Comparison of ENCODE assay signal across 10 mouse cellular contexts in genomic region chr11:61577349-61577748, GRCm38 (mm10). TPM values are rescaled to one million over a fixed set of nuclear protein-coding genes. Genes with fewer than 3 reads are reported as not detected.
A peak's percentile ranks its signal among the peaks of the same experiment; 100 is the strongest.
DNase-seq lines count a peak whose midpoint lies in the region; ATAC-seq and TF ChIP-seq lines count a peak whose summit lies in the region.
"Had no signal": no experiment of that assay in that cellular context is flagged by ENCODE, and none has a peak within 500 bp of the region (broad histone marks: within the 10 kb centered on the region; RNA-seq: fewer than 3 reads in every experiment).

No protein-coding gene starts in this region.

- no peak for TF ChIP-seq EP300 in heart, adult 2 months (IDR thresholded peaks at IDR 0.05; ENCODE audit: insufficient read depth, low read depth, low read length)
- TF ChIP-seq EP300 in lung, postnatal 0 days (IDR thresholded peaks at IDR 0.05) = peak; percentile 80

- no peak for TF ChIP-seq CTCF in heart, adult 2 months (IDR thresholded peaks at IDR 0.05)
- 0 out of 2 replicates have a peak, but pooled peaks have one; percentile 16 for TF ChIP-seq CTCF in lung, postnatal 0 days (IDR thresholded peaks at IDR 0.05)

- no peaks in the 10 kb centered on the region for H3K27me3 ChIP-seq in heart, adult 2 months (ENCODE audit: control insufficient read depth, insufficient read depth, low read length)
- H3K27me3 ChIP-seq in lung, postnatal 0 days (replicated peaks; ENCODE audit: insufficient read depth, low read length) = no peaks in the 10 kb centered on the region
- H3K27me3 ChIP-seq in limb, embryonic 14.5 days (ENCODE audit: control insufficient read depth, insufficient read depth, low read length) = no peaks in the 10 kb centered on the region

- no peak for DNase-seq in heart, adult 2 months
- no peak for DNase-seq in heart, adult 9 months (ENCODE audit: low spot score in 2 of 2)
- DNase-seq in lung, postnatal 0 days (ENCODE audit: low spot score) = peak; percentile 54
- no peak for DNase-seq in lung, adult 18-20 months
- DNase-seq in limb, embryonic 14.5 days (ENCODE audit: low spot score) = no peak
- DNase-seq in right cerebral cortex, postnatal 36 days (ENCODE audit: low spot score in 2 of 2) = no peak
- DNase-seq in layer of hippocampus, postnatal 10 days (ENCODE audit: low spot score in 2 of 2) = no peak
- DNase-seq in spleen, postnatal 4 days (ENCODE audit: low spot score in 2 of 2) = no peak
- DNase-seq: adrenal gland, adult 2 months; kidney, postnatal 14 days had no signal

- peak overlapping the region; percentile 96 for H3K4me3 ChIP-seq in heart, adult 2 months
- H3K4me3 ChIP-seq in lung, postnatal 0 days (ENCODE audit: low read depth, low read length) = no peak overlapping the region
- H3K4me3 ChIP-seq in limb, embryonic 14.5 days (replicated peaks; ENCODE audit: low read length) = no peak overlapping the region

- peaks cover 13% of the 10 kb centered on the region for H3K4me1 ChIP-seq in heart, adult 2 months (ENCODE audit: control insufficient read depth, insufficient read depth, low read length)
- peaks cover 3% of the 10 kb centered on the region for H3K4me1 ChIP-seq in lung, postnatal 0 days (ENCODE audit: insufficient read depth, low read depth, low read length)
- H3K4me1 ChIP-seq in limb, embryonic 14.5 days (ENCODE audit: control insufficient read depth, insufficient read depth, low read length) = peaks cover 14% of the 10 kb centered on the region

- peaks cover 18% of the 10 kb centered on the region for H3K36me3 ChIP-seq in heart, adult 2 months (ENCODE audit: control insufficient read depth, insufficient read depth, low read length)
- H3K36me3 ChIP-seq in lung, postnatal 0 days (ENCODE audit: insufficient read depth, low read length) = no peaks in the 10 kb centered on the region
- H3K36me3 ChIP-seq in limb, embryonic 14.5 days (ENCODE audit: control insufficient read depth, insufficient read depth, low read length) = no peaks in the 10 kb centered on the region

- peak overlapping the region; percentile 97 for H3K4me2 ChIP-seq in lung, postnatal 0 days (replicated peaks; ENCODE audit: low read depth, low read length)
- 0 out of 2 replicates have a peak overlapping the region, but pooled peaks have one; percentile 60 for H3K4me2 ChIP-seq in limb, embryonic 14.5 days (replicated peaks; ENCODE audit: low read depth, low read length, severe bottlenecking)

- intact Hi-C loops in heart, adult 2 months (cut with DNase I) = loop anchor here (5.0 kb wide), 1 partner anchor 160 kb away; no protein-coding TSS in a partner anchor

- H3K79me2 ChIP-seq in heart, adult 2 months (replicated peaks; ENCODE audit: control insufficient read depth, insufficient read depth, low read length) = peaks cover 10% of the 10 kb centered on the region

- H3K9me3 ChIP-seq in lung, postnatal 0 days (ENCODE audit: low read length) = no peaks in the 10 kb centered on the region
- H3K9me3 ChIP-seq in limb, embryonic 14.5 days (ENCODE audit: control insufficient read depth, low read length) = peaks cover 7% of the 10 kb centered on the region; the same call in 1 of the 2 replicates

- peak overlapping the region; percentile 98 for H3K27ac ChIP-seq in heart, adult 2 months
- no peak overlapping the region for H3K27ac ChIP-seq in lung, postnatal 0 days (ENCODE audit: low read length)
- no peak overlapping the region for H3K27ac ChIP-seq in limb, embryonic 14.5 days (replicated peaks; ENCODE audit: low read depth, low read length)

- H3K9ac ChIP-seq in heart, adult 2 months (ENCODE audit: low read depth, low read length) = no peak overlapping the region
- H3K9ac ChIP-seq in lung, postnatal 0 days (replicated peaks; ENCODE audit: low read depth) = no peak overlapping the region
- no peak overlapping the region for H3K9ac ChIP-seq in limb, embryonic 14.5 days (ENCODE audit: low read depth, low read length, severe bottlenecking)

- TF ChIP-seq POLR2A in heart, adult 2 months (IDR thresholded peaks at IDR 0.05; ENCODE audit: insufficient read depth, low read depth, low read length) = no peak
- TF ChIP-seq POLR2A in limb, embryonic 14.5 days (IDR thresholded peaks at IDR 0.05; ENCODE audit: borderline replicate concordance, extremely low read depth, insufficient read depth, insufficient read length) = no peak

- ATAC-seq in lung, postnatal 0 days = no peak
- ATAC-seq in limb, embryonic 14.5 days (ENCODE audit: low FRiP score, low read depth) = no peak

RNA-seq across cellular contexts. Expression of gene Epn2, which starts 2.1 kb away (rescaled TPM):
- 10 to 100 TPM; 23.1 to 24.9 TPM for total RNA-seq in heart, adult 2 months (2021)
- polyA plus RNA-seq in heart, adult 2 months (2012; rRNA removed) = 20.4 and 29.2 TPM in 2 replicates
- 41.0 and 47.7 TPM in 2 replicates for polyA plus RNA-seq in lung, postnatal 0 days (2015; fragmentation: Nextera tagmentation; extraction: Ambion mirVana)
- 35.1 and 40.6 TPM in 2 replicates for polyA plus RNA-seq in limb, embryonic 14.5 days (2012; rRNA removed)
- 31.1 and 39.8 TPM in 2 replicates for polyA plus RNA-seq in limb, embryonic 14.5 days (2014; fragmentation: Nextera tagmentation; extraction: Ambion mirVana)
- 100 to 1,000 TPM; 129 to 132 TPM for total RNA-seq in layer of hippocampus, postnatal 10 days (2021)
